Mouse (Mus musculus) heart, embryonic 12.5 days (tissue): ENCODE data around the gene Gm16181. TPM values are rescaled to one million over a fixed set of nuclear protein-coding genes. Genes with fewer than 3 reads are reported as not detected.

ENCODE experiments used
- ATAC-seq: fragments of 200-750 bp; cut with Nextera tagmentation; 2 replicates; pipeline ENCODE4 v1.8.0; 2017; ENCODE audit warnings: moderate TSS enrichment, moderate library complexity; ENCODE audit not compliant: insufficient number of reproducible peaks, low FRiP score
- H3K27ac ChIP-seq: fragments of 300-500 bp; sonication (generic); 2 replicates; pipeline ENCODE4 v1.5.1; 2016; ENCODE audit warnings: mild to moderate bottlenecking, moderate library complexity; ENCODE audit not compliant: poor library complexity, severe bottlenecking
- H3K27me3 ChIP-seq: fragments of 300-500 bp; sonication (generic); replicated peaks from 2 replicates; pipeline ENCODE4 v1.6.1; 2016; ENCODE audit warnings: mild to moderate bottlenecking, moderate library complexity
- H3K36me3 ChIP-seq: fragments of 300-500 bp; sonication (generic); 2 replicates; pipeline ENCODE4 v1.6.1; 2016; ENCODE audit warnings: mild to moderate bottlenecking, moderate library complexity
- H3K4me1 ChIP-seq: fragments of 300-500 bp; sonication (generic); replicated peaks from 2 replicates; pipeline ENCODE4 v1.6.1; 2016; ENCODE audit warnings: mild to moderate bottlenecking
- H3K4me2 ChIP-seq: fragments of 300-500 bp; sonication (generic); 2 replicates; pipeline ENCODE4 v1.6.1; 2016; ENCODE audit warnings: mild to moderate bottlenecking, moderate library complexity
- H3K4me3 ChIP-seq: fragments of 300-500 bp; sonication (generic); 2 replicates; pipeline ENCODE4 v1.5.1; 2016; ENCODE audit warnings: mild to moderate bottlenecking
- H3K9ac ChIP-seq: fragments of 300-500 bp; sonication (generic); 2 replicates; pipeline ENCODE4 v1.6.1; 2016; ENCODE audit warnings: mild to moderate bottlenecking, moderate library complexity
- H3K9me3 ChIP-seq: fragments of 300-500 bp; sonication (generic); replicated peaks from 2 replicates; pipeline ENCODE4 v1.6.1; 2016; ENCODE audit warnings: mild to moderate bottlenecking, moderate library complexity
- WGBS: fragments of 180-500 bp; shearing (Covaris S2); methylation state at CpG from one replicate; pipeline ENCODE4 v1.1.7; 2016; 5-methylcytosine and 5-hydroxymethylcytosine counted together
- polyA plus RNA-seq: library from polyadenylated mRNA; unstranded; fragments of >200 nt; fragmentation: Nextera tagmentation; extraction: Ambion mirVana; gene quantifications from 2 replicates; pipeline ENCODE4 v1.2.1, GENCODE M21; 2016

Gm16181 gene
- polyA plus RNA-seq, 1 experiment from 2014 or later: not detected

DNA sequence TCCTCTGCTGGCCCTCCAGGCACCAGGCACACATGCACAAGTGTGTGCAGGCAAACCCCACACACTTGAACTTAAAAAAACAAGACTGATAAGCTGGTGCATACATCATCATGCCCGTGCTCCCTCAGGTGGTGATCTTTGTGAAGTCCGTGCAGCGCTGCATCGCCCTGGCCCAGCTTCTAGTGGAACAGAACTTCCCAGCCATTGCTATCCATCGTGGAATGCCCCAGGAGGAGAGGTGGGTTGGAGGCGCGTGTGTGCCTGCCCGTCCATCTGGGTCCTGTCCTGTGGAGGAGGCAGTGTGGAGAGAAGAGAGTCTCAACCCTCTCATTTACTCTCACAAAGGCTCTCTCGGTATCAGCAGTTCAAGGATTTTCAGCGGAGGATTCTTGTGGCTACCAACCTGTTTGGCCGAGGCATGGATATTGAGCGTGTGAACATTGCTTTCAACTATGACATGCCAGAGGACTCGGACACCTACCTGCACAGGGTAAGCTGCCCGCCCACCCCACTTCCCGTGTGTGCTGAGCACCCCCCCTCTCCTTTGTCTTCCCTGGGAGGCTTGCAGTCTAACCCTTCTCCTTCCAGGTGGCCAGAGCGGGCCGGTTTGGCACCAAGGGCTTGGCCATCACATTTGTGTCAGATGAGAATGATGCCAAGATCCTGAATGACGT is 32.1 kb downstream of the Gm16181 start:
- H3K36me3 ChIP-seq: peaks cover 64% of the 10 kb centered on the region
- H3K9me3 ChIP-seq: no peaks in the 10 kb centered on the region
- H3K4me3 ChIP-seq: no peak overlapping the region
- H3K9ac ChIP-seq: no peak overlapping the region
- WGBS: 82% methylated on average over 18 of the region's 18 CpGs
- ATAC-seq: no peak
- H3K4me2 ChIP-seq: no peak overlapping the region
- 0 out of 2 replicates have a peak, but pooled peaks cover under 1% of the 10 kb centered on the region for H3K4me1 ChIP-seq
- H3K27me3 ChIP-seq: 0 out of 2 replicates have a peak, but pooled peaks cover 3% of the 10 kb centered on the region
- no peak overlapping the region for H3K27ac ChIP-seq

DNA sequence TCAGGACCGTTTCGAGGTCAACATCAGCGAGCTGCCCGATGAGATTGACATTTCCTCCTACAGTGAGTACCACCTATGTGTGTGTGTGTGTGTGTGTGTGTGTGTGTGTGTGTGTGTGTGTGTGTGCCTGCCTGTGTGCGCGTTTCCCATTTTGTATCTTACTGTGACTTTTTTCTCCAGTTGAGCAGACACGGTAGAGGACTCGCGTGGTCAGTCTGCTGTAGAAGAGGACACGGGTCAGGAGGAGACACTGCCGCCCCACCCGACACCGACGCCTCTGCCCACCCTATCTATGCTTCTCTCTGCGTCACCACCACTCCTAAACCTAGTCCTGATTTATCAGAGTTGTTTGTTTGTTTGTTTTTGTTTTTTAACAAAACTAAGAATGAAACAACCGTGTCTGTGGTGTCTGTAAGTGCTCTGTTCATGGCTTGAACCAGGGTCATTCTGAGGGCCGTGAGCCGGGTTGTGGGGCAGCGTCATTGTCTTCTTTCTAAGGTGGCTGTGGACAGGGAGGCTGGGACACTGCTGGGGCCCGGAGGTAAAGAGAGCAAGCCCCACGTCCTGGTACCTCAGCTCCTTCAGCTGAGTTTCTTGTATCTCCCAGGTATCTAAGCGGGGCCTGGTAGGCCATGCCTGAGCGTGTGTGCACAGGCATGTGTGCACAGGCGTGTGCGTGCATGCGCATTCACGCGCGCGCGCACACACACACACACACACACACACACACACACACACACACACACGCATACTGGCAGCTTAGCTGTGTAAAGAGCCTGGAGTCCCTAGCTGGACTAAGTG is 32.9 kb downstream of the Gm16181 start:
- Histone ChIP-seq H3K4me3 (no peak overlapping the region), H3K27me3 (0 out of 2 replicates have a peak, but pooled peaks cover 3% of the 10 kb centered on the region), H3K4me2 (no peak overlapping the region), H3K9ac (no peak overlapping the region), H3K36me3 (peaks cover 58% of the 10 kb centered on the region), H3K4me1 (0 out of 2 replicates have a peak, but pooled peaks cover 3% of the 10 kb centered on the region), H3K9me3 (no peaks in the 10 kb centered on the region), H3K27ac (no peak overlapping the region)
- no peak for ATAC-seq
- 89% methylated on average over 32 of the region's 32 CpGs for whole genome bisulfite sequencing

DNA sequence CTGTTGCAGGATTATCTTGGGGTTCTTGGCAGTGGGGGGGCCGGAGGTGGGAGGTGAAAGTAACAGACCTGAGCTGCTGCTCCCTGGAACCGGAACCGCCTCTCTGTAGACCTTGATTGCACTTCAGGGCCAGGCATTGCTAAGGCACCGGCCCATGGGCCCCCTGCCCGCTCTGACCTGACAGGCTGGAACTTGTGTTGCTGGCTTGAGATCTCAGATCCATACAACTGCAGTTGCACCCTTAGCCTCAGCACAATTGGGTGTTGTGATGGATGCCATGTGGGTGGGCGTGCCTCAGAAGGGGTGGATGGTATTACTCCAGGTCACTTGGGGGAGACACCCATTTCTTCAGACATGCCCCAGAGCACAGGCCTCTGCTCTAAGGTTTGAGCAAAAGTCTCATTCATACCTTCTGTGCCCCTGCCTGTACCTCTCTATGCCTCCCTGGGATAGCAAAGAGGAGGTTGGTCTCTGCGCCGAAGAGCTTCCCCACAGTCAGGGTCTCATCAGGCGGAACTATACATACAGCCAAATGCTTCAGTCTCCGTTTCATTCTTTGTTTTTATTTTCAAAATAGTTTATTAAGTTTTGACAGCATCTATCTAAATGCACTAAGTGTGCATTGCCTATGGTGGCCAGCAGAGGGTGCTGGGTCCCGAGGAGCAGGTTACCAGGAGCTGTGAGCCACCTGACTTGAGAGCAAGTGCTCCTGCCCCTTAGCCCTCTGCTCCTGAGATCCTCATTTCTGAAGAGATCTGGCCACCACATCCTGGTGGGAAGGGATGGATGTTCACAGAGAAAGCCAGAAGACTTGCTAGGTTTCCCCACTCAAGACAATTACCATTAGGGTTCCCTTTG is 33.8 kb downstream of the Gm16181 start:
- Histone ChIP-seq H3K27ac (no peak overlapping the region), H3K4me3 (no peak overlapping the region), H3K4me1 (0 out of 2 replicates have a peak, but pooled peaks cover 3% of the 10 kb centered on the region), H3K36me3 (peaks cover 48% of the 10 kb centered on the region), H3K27me3 (peaks cover 3% of the 10 kb centered on the region; the same call in 1 of the 2 replicates), H3K9ac (no peak overlapping the region), H3K9me3 (no peaks in the 10 kb centered on the region), H3K4me2 (no peak overlapping the region)
- 59% methylated on average over 11 of the region's 11 CpGs for WGBS
- no peak for ATAC-seq

DNA sequence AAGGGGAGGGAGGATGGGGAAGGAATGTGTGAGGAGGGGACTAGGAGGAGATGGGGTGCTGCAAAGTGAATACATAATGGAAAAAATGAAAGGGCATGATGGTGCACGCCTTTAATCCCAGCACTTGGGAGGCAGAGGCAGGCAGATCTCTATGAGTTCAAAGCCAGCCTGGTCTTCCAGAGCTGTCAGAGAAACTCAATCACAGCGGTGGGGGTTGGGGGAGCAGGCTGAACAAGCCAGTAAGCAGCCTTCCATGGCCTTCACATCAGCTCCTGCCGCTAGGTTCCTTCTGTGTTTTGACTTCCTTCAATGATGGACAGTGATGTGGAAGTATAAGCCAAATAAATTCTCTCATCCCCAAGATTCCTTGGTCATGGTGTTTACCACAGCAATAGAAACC is 34.7 kb downstream of the Gm16181 start:
- Histone ChIP-seq H3K27ac (no peak overlapping the region), H3K9me3 (no peaks in the 10 kb centered on the region), H3K4me3 (no peak overlapping the region), H3K9ac (no peak overlapping the region), H3K4me2 (no peak overlapping the region), H3K36me3 (peaks cover 40% of the 10 kb centered on the region), H3K27me3 (peaks cover 8% of the 10 kb centered on the region), H3K4me1 (0 out of 2 replicates have a peak, but pooled peaks cover 3% of the 10 kb centered on the region)
- no peak for ATAC-seq
- 76% methylated on average over 3 of the region's 3 CpGs for WGBS

DNA sequence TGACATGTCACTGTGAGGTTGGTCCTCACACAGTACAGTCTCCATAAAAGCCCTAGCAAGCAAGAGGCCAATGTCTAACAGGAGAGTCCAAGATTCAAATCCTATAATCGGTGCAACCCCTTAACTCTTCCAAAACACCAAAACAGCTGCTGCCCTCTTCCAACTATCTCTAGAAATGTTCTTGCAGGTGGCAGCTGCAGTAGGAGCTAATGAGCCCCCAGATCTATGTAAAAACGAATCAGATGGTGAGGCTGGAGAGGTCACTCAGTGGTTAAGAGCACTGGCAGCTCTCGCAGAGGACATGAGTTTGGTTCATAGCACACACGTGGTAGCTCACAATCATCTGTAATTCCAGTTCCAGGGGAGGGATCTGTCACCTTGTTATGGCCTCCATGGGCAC is 35.1 kb downstream of the Gm16181 start:
- Histone ChIP-seq H3K4me1 (0 out of 2 replicates have a peak, but pooled peaks cover 3% of the 10 kb centered on the region), H3K27me3 (peaks cover 12% of the 10 kb centered on the region), H3K4me2 (no peak overlapping the region), H3K27ac (no peak overlapping the region), H3K9me3 (no peaks in the 10 kb centered on the region), H3K9ac (no peak overlapping the region), H3K4me3 (no peak overlapping the region), H3K36me3 (peaks cover 36% of the 10 kb centered on the region)
- ATAC-seq: no peak
- whole genome bisulfite sequencing: 57% methylated on average over 4 of the region's 4 CpGs

DNA sequence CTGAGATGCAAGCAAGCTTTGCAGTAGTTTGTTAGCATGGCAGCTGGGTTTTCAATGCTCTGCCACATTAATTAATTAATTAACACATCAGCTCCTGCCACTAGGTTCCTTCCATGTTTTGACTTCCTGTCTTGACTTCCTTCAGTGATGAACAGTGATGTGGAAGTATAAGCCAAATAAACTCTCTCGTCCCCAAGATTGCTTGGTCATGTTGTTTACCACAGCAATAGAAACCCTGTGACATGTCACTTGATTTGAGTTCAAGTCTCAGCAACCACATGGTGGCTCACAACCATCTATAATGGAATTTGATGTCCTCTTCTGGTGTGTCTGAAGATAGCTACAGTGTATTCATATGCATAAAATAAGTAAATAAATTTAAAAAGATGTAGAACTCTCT is 36.7 kb downstream of the Gm16181 start:
- 56% methylated on average over 1 of the region's 1 CpGs for WGBS
- Histone ChIP-seq H3K4me3 (no peak overlapping the region), H3K4me2 (no peak overlapping the region; the same call in 1 of the 2 replicates), H3K4me1 (peaks cover 3% of the 10 kb centered on the region; the same call in 1 of the 2 replicates), H3K9me3 (no peaks in the 10 kb centered on the region), H3K36me3 (peaks cover 20% of the 10 kb centered on the region), H3K27ac (no peak overlapping the region), H3K27me3 (peaks cover 26% of the 10 kb centered on the region), H3K9ac (no peak overlapping the region)
- ATAC-seq: 0 out of 2 replicates have a peak, but pooled peaks have one; percentile 34

DNA sequence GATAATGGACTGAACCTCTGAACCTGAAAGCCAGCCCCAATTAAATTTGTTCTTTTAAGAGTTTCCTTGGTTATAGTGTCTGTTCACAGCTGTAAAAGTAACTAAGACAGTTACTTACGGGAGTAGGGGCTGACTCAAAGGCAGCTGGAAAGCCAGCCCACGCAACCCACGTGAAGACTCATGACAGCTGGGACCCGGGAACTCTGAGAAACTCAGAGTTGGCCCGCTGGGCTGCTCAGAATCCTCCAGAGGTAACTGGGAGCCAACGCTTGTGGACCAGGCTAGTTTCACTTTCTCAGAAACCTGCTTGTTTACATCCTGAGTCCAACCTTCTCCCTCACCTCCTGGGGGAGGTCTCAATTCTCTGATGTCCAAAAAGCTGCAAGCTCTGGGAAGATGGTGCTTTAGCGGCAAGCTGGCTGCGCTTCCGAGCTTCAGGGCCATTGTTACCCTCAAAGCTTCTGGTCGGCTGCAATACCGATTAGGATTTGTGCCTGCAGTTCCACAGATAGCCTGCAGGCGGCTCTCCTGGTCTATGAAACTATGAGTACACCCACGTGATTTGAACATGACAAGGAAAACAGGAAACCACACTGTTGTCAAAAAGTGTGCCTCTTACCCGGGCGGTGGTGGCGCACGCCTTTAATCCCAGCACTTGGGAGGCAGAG is 37.3 kb downstream of the Gm16181 start:
- H3K9ac ChIP-seq: peak overlapping the region; percentile 50
- WGBS: 13% methylated on average over 17 of the region's 17 CpGs
- H3K27ac ChIP-seq: no peak overlapping the region

DNA sequence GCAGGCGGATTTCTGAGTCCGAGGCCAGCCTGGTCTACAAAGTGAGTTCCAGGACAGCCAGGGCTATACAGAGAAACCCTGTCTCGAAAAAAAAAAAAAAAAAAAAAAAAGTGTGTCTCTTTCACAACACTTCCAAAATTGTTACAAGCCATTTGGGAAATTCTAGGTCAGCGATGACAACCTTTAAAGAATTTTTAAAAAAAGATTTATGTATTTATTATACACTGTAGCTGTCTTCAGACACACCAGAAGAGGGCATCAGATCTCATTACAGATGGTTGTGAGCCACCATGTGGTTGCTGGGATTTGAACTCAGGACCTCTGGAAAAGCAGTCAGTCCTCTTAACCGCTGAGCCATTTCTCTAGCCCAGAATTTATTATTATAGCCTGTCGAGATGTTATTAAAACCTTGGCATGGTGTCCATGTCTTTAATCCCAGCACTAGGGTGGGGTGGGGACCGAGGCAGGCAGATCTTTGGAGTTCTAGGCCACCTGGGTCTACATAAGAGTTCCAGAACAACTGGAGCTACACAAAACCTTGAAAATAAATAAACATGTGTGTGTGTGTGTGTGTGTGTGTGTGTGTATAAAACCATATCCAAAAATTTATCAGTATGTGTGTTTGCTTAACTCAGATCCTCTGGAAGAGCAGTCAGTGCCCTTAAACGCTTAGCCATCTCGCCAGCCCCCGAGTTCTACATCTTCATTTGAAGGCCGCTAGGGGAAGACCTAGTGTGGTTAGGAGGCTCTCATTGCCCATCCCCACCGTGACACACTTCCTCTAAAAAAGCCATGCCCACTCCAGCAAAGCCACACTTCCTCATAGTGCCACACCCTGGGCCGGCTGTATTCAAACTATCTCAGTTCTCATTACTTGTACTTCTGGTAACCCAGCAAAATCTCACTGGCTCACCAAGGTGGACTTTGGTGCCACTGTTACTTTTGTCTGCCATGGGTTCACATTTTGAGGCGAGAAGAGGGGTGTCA is 38.2 kb downstream of the Gm16181 start:
- 53% methylated on average over 14 of the region's 14 CpGs for WGBS
- Histone ChIP-seq H3K9ac (no peak overlapping the region), H3K4me2 (peak overlapping the region; percentile 63; the same call in 1 of the 2 replicates), H3K36me3 (peaks cover 6% of the 10 kb centered on the region), H3K4me1 (peaks cover 7% of the 10 kb centered on the region; the same call in 1 of the 2 replicates), H3K9me3 (no peaks in the 10 kb centered on the region), H3K27me3 (peaks cover 34% of the 10 kb centered on the region), H3K4me3 (no peak overlapping the region), H3K27ac (no peak overlapping the region)
- no peak for ATAC-seq

More for the DNA sequence above, 37.3 kb downstream of the Gm16181 start:
- H3K9me3 ChIP-seq: no peaks in the 10 kb centered on the region
- H3K27me3 ChIP-seq: peaks cover 30% of the 10 kb centered on the region
- H3K4me3 ChIP-seq: peak overlapping the region; percentile 28
- H3K36me3 ChIP-seq: peaks cover 15% of the 10 kb centered on the region
- H3K4me1 ChIP-seq: peaks cover 7% of the 10 kb centered on the region; the same call in 1 of the 2 replicates
- no peak for ATAC-seq
- peak overlapping the region; percentile 63 for H3K4me2 ChIP-seq

DNA sequence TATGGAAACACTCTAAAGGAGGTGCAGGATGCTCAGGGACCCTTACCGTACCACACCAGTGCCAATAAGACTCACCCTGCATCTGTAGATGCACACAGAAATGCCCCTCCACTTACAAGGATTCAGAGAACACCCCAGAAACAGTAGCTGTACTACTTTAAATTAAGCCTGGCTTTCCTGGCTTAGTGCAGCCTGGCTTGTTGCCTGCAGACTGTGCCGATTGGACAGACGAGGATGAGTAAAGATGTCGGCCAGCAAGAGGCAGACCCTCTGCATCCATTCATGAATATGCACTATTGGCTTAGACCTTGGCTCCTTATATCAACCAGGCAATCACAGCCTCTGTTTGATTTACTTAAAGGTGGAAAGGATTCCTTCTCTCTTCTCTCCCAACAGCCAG is 39.0 kb downstream of the Gm16181 start:
- ATAC-seq: no peak
- Histone ChIP-seq H3K4me1 (peaks cover 7% of the 10 kb centered on the region; the same call in 1 of the 2 replicates), H3K4me2 (no peak overlapping the region), H3K9ac (no peak overlapping the region), H3K36me3 (no peaks in the 10 kb centered on the region), H3K27me3 (peaks cover 43% of the 10 kb centered on the region), H3K9me3 (no peaks in the 10 kb centered on the region), H3K27ac (no peak overlapping the region), H3K4me3 (no peak overlapping the region)
- 78% methylated on average over 4 of the region's 4 CpGs for WGBS
